Mouse (Mus musculus): ENCODE data around the gene Sympk. TPM values are rescaled to one million over a fixed set of nuclear protein-coding genes. Genes with fewer than 3 reads are reported as not detected.

The Sympk gene
- total and polyA plus RNA-seq, 3 experiments = 122 to 226 TPM; not detected in 1

DNA sequence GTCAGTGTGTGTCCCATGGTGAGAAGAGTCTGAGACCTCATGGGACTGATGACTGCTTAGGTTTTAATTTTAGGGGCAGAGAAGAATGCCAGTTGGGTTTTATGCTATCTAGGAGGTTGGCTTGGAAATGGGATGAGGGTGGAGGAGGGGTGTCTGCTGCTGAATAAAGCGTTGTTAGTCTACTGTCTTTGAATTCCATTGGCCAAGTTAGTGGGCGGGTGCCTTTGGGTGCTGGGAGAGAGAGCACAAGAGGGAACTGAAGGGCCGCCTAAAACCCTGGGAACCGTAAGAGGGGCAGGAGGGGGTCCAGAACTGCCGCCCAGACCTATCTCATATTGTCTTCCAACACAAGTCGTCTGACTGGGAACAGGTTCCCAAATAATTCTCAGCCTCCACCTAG is 35.4 kb upstream of the Sympk start:
- Histone ChIP-seq H3K4me3 (ENCODE audit: control insufficient read depth in 1 of 2, insufficient read depth in 1 of 2, low read depth in 2 of 2, low read length in 2 of 2) (no peak overlapping the region), H3K4me1 (ENCODE audit: control insufficient read depth in 1 of 2, insufficient read depth in 2 of 2, low read length in 2 of 2) (peaks cover 2 to 21% of the 10 kb centered on the region in 2 experiments; a peak in 3 of 4 replicates), H3K9me3 (replicated peaks; ENCODE audit: insufficient read depth, low read length) (no peaks in the 10 kb centered on the region), H3K27me3 (ENCODE audit: control insufficient read depth in 1 of 2, insufficient read depth in 2 of 2, low read length in 2 of 2) (no peaks in the 10 kb centered on the region), H3K79me2 (ENCODE audit: control insufficient read depth, insufficient read depth, low read length, poor library complexity) (no peaks in the 10 kb centered on the region), H3K27ac (ENCODE audit: control insufficient read depth, low read depth, low read length) (no peak overlapping the region), H3K9ac (ENCODE audit: control insufficient read depth, low read depth, low read length, poor library complexity, severe bottlenecking) (no peak overlapping the region), H3K36me3 (ENCODE audit: control insufficient read depth in 1 of 2, insufficient read depth in 2 of 2, low read length in 2 of 2) (peaks cover 0 to 7% of the 10 kb centered on the region in 2 experiments; a peak in 2 of 4 replicates)
- no peak for TF ChIP-seq POLR2A (IDR thresholded peaks at IDR 0.05; ENCODE audit: control insufficient read depth in 1 of 2, insufficient read depth in 1 of 2, low read depth in 1 of 2, low read length in 2 of 2, poor library complexity in 1 of 2)
- no peak for TF ChIP-seq CHD2 (IDR thresholded peaks at IDR 0.05; ENCODE audit: low read length)
- no peak for TF ChIP-seq EP300 (IDR thresholded peaks at IDR 0.05; ENCODE audit: low read depth in 1 of 2, low read length in 2 of 2)
- DNase-seq (ENCODE audit: low read depth, low spot score) = no peak

DNA sequence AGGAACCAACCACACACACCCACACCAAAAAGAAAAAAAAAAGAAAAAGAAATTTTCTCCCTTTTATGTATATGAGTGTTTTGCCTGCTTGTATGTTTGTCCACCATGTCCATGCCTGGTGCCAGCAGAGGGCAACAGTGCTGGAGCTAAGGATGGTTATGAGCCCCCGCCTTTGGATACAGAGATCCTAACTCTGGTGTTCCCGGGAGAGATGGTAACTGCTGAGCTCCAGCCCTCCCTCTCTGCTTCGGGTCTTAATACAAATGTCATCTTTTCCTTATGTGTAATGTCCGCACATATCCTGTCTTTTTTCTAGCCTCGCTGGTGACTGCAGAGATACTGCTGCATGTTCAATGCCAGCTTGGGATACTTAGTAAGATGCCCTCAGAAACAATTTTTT is 34.2 kb upstream of the Sympk start:
- no peak overlapping the region for H3K4me3 ChIP-seq (ENCODE audit: control insufficient read depth in 1 of 2, insufficient read depth in 1 of 2, low read depth in 2 of 2, low read length in 2 of 2)
- DNase-seq (ENCODE audit: low read depth, low spot score) = no peak
- no peak overlapping the region for H3K27ac ChIP-seq (ENCODE audit: control insufficient read depth, low read depth, low read length)
- H3K4me1 ChIP-seq (ENCODE audit: control insufficient read depth in 1 of 2, insufficient read depth in 2 of 2, low read length in 2 of 2) = peaks cover 2 to 21% of the 10 kb centered on the region in 2 experiments; a peak in 3 of 4 replicates
- H3K9ac ChIP-seq (ENCODE audit: control insufficient read depth, low read depth, low read length, poor library complexity, severe bottlenecking) = no peak overlapping the region
- H3K36me3 ChIP-seq (ENCODE audit: control insufficient read depth in 1 of 2, insufficient read depth in 2 of 2, low read length in 2 of 2) = peaks cover 0 to 7% of the 10 kb centered on the region in 2 experiments; a peak in 2 of 4 replicates
- H3K27me3 ChIP-seq (ENCODE audit: control insufficient read depth in 1 of 2, insufficient read depth in 2 of 2, low read length in 2 of 2) = no peaks in the 10 kb centered on the region
- TF ChIP-seq MEF2A (IDR thresholded peaks at IDR 0.05; ENCODE audit: extremely low read depth, insufficient replicate concordance, low read depth, low read length, poor library complexity, severe bottlenecking) (no peak), MAX (IDR thresholded peaks at IDR 0.05; ENCODE audit: low read length) (no peak), NELFE (IDR thresholded peaks at IDR 0.05; ENCODE audit: low read depth, low read length) (no peak), SIN3A (IDR thresholded peaks at IDR 0.05; ENCODE audit: low read length) (no peak), MYB (IDR thresholded peaks at IDR 0.05; ENCODE audit: low read depth, low read length) (no peak), ELF1 (IDR thresholded peaks at IDR 0.05; ENCODE audit: low read depth, low read length) (no peak), CTCF (IDR thresholded peaks at IDR 0.05 in 2 of 3, conservative IDR thresholded peaks at IDR 0.05 in 1 of 3; ENCODE audit: control insufficient read depth in 1 of 3, insufficient read depth in 1 of 3, low read depth in 2 of 3, low read length in 3 of 3, poor library complexity in 1 of 3, severe bottlenecking in 1 of 3) (no peak; a peak in 1 of 6 replicates)
- H3K79me2 ChIP-seq (ENCODE audit: control insufficient read depth, insufficient read depth, low read length, poor library complexity) = no peaks in the 10 kb centered on the region
- no peaks in the 10 kb centered on the region for H3K9me3 ChIP-seq (replicated peaks; ENCODE audit: insufficient read depth, low read length)

DNA sequence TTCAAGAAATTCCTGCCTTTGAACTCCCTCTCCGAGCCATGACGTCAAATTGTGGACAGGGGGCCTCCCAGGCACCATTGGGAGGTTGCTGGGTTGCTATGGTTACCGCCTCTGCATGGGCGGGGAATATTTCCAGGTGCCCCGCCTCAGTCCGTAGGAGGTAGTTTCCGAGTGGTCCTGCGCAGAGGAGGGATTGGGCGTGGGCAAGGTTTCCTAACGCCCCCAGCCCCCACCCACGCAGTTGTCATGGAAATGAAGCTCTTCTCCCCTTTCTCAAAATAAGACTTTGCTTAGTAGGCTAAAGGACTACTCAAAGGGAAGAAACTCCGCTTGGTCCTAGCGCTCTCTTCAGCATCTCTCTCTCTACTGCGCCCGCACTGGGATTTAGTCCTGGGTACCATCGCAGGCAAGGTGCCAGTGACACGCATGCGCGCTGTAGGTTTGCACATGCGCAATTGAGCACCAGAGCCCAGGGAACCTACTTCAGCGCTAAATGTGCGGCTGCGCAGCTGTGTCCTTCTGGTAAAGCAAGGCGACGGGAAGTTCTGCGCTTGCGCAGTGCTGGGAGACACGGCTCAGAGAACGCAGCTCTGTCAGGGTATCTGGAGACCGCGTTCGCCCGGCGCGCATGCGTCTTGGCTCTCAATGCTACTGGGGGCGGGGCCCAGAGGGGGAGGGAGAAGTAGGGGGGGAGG is 33.4 kb upstream of the Sympk start, which contains the start of gene Mypop:
Mypop (plus strand) TSS at position 645 of the 695 bp plus-strand sequence.
- H3K4me1 ChIP-seq (ENCODE audit: control insufficient read depth in 1 of 2, insufficient read depth in 2 of 2, low read length in 2 of 2) = peaks cover 2 to 21% of the 10 kb centered on the region in 2 experiments; a peak in 3 of 4 replicates
- no peaks in the 10 kb centered on the region for H3K27me3 ChIP-seq (ENCODE audit: control insufficient read depth in 1 of 2, insufficient read depth in 2 of 2, low read length in 2 of 2)
- DNase-seq (ENCODE audit: low read depth, low spot score) = peak; percentile 100
- peak within 1 kb of the TSS; percentile 45 to 47 for H3K4me3 ChIP-seq (ENCODE audit: control insufficient read depth in 1 of 2, insufficient read depth in 1 of 2, low read depth in 2 of 2, low read length in 2 of 2)
- H3K9me3 ChIP-seq (replicated peaks; ENCODE audit: insufficient read depth, low read length) = no peaks in the 10 kb centered on the region
- H3K79me2 ChIP-seq (ENCODE audit: control insufficient read depth, insufficient read depth, low read length, poor library complexity) = no peaks in the 10 kb centered on the region
- peak within 1 kb of the TSS; percentile 53 for H3K9ac ChIP-seq (ENCODE audit: control insufficient read depth, low read depth, low read length, poor library complexity, severe bottlenecking)
- H3K36me3 ChIP-seq (ENCODE audit: control insufficient read depth in 1 of 2, insufficient read depth in 2 of 2, low read length in 2 of 2) = peaks cover 0 to 7% of the 10 kb centered on the region in 2 experiments; a peak in 2 of 4 replicates
- H3K27ac ChIP-seq (ENCODE audit: control insufficient read depth, low read depth, low read length) = peak within 1 kb of the TSS; percentile 34
- TF ChIP-seq TBP (IDR thresholded peaks at IDR 0.05; ENCODE audit: low read depth, low read length) (0 out of 2 replicates have a peak, but pooled peaks have one; percentile 11), CHD2 (IDR thresholded peaks at IDR 0.05; ENCODE audit: low read length) (peak; percentile 48; the same call in 1 of the 2 replicates), ZMIZ1 (IDR thresholded peaks at IDR 0.05; ENCODE audit: low read depth, low read length) (0 out of 2 replicates have a peak, but pooled peaks have one; percentile 49), MAX (IDR thresholded peaks at IDR 0.05; ENCODE audit: low read length) (0 out of 2 replicates have a peak, but pooled peaks have one; percentile 22), POLR2AphosphoS2 (IDR thresholded peaks at IDR 0.05; ENCODE audit: low read length) (peak; percentile 98), NRF1 (IDR thresholded peaks at IDR 0.05; ENCODE audit: insufficient read depth, low read depth, low read length, poor library complexity, severe bottlenecking) (peak; percentile 91), HCFC1 (IDR thresholded peaks at IDR 0.05; ENCODE audit: low read depth, low read length) (peak; percentile 86), RCOR1 (IDR thresholded peaks at IDR 0.05; ENCODE audit: low read depth, low read length) (peak; percentile 33; the same call in 1 of the 2 replicates), E2F4 (IDR thresholded peaks at IDR 0.05; ENCODE audit: borderline replicate concordance, low read depth, low read length) (no peak), MXI1 (IDR thresholded peaks at IDR 0.05; ENCODE audit: low read depth, low read length) (0 out of 2 replicates have a peak, but pooled peaks have one; percentile 38), POLR2A (IDR thresholded peaks at IDR 0.05; ENCODE audit: control insufficient read depth in 1 of 2, insufficient read depth in 1 of 2, low read depth in 1 of 2, low read length in 2 of 2, poor library complexity in 1 of 2) (peak; percentile 30 to 67; a peak in 2 of 4 replicates), SMC3 (IDR thresholded peaks at IDR 0.05; ENCODE audit: low read depth, low read length) (no peak), ELF1 (IDR thresholded peaks at IDR 0.05; ENCODE audit: low read depth, low read length) (peak; percentile 39; the same call in 1 of the 2 replicates), POLR2AphosphoS5 (IDR thresholded peaks at IDR 0.05; ENCODE audit: borderline replicate concordance, low read depth, low read length) (no peak; the same call in 1 of the 2 replicates), ZKSCAN1 (IDR thresholded peaks at IDR 0.05; ENCODE audit: low read depth, low read length) (0 out of 2 replicates have a peak, but pooled peaks have one; percentile 32), MYC (IDR thresholded peaks at IDR 0.05; ENCODE audit: low read depth, low read length) (no peak), SIN3A (IDR thresholded peaks at IDR 0.05; ENCODE audit: low read length) (peak; percentile 26; the same call in 1 of the 2 replicates), GATA1 (IDR thresholded peaks at IDR 0.05; ENCODE audit: low read depth, low read length) (no peak)

Data from MEL (cell line).